Mouse (Mus musculus): Measurements from ENCODE around the gene Doc2a. TPM values are rescaled to one million over a fixed set of nuclear protein-coding genes. Genes with fewer than 3 reads are reported as not detected.

Gene Doc2a
- polyA plus RNA-seq, 1 experiment from 2014 or later = 0.33 TPM

Other genes with a start within 250 kb of the Doc2a start
- gene Nupr1, start 216.6 kb upstream of the Doc2a start, polyA plus RNA-seq (2014; fragmentation: Nextera tagmentation; extraction: Ambion mirVana) = 9.7 and 10.7 TPM in 2 replicates
- 49.5 and 61.3 TPM in 2 replicates for gene Sgf29, start 198.1 kb upstream of the Doc2a start, polyA plus RNA-seq (2014; fragmentation: Nextera tagmentation; extraction: Ambion mirVana)
- gene Sult1a1, start 171.0 kb upstream of the Doc2a start, polyA plus RNA-seq (2014; fragmentation: Nextera tagmentation; extraction: Ambion mirVana) = 1.4 and 2.6 TPM in 2 replicates
- 123 and 126 TPM in 2 replicates for gene Bola2, start 152.0 kb upstream of the Doc2a start, polyA plus RNA-seq (2014; fragmentation: Nextera tagmentation; extraction: Ambion mirVana)
- 8.9 and 9.7 TPM in 2 replicates for gene Slx1b, start 151.6 kb upstream of the Doc2a start, polyA plus RNA-seq (2014; fragmentation: Nextera tagmentation; extraction: Ambion mirVana)
- 29.2 and 29.3 TPM in 2 replicates for gene Coro1a, start 139.6 kb upstream of the Doc2a start, polyA plus RNA-seq (2014; fragmentation: Nextera tagmentation; extraction: Ambion mirVana)
- 111 and 117 TPM in 2 replicates for gene Mapk3, start 87.8 kb upstream of the Doc2a start, polyA plus RNA-seq (2014; fragmentation: Nextera tagmentation; extraction: Ambion mirVana)
- gene Gdpd3, start 81.1 kb upstream of the Doc2a start, polyA plus RNA-seq (2014; fragmentation: Nextera tagmentation; extraction: Ambion mirVana) = 3.3 and 3.4 TPM in 2 replicates
- gene Ypel3, start 70.5 kb upstream of the Doc2a start, polyA plus RNA-seq (2014; fragmentation: Nextera tagmentation; extraction: Ambion mirVana) = 87.8 and 91.2 TPM in 2 replicates
- gene Tbx6, start 65.9 kb upstream of the Doc2a start, polyA plus RNA-seq (2014; fragmentation: Nextera tagmentation; extraction: Ambion mirVana) = 0.28 TPM in 1 of 2 replicates, not detected in the other
- 278 and 300 TPM in 2 replicates for gene Ppp4c, start 54.9 kb upstream of the Doc2a start, polyA plus RNA-seq (2014; fragmentation: Nextera tagmentation; extraction: Ambion mirVana)
- 0.17 and 0.88 TPM in 2 replicates for gene Fam57b, start 49.7 kb upstream of the Doc2a start, polyA plus RNA-seq (2014; fragmentation: Nextera tagmentation; extraction: Ambion mirVana)
- not detected in 2 replicates for gene 4930451I11Rik, start 15.8 kb upstream of the Doc2a start, polyA plus RNA-seq (2014; fragmentation: Nextera tagmentation; extraction: Ambion mirVana)
- 19.9 and 26.7 TPM in 2 replicates for gene Hirip3, start 14.6 kb downstream of the Doc2a start, polyA plus RNA-seq (2014; fragmentation: Nextera tagmentation; extraction: Ambion mirVana)
- gene Ino80e, start 15.0 kb downstream of the Doc2a start, polyA plus RNA-seq (2014; fragmentation: Nextera tagmentation; extraction: Ambion mirVana) = 92.9 and 99.7 TPM in 2 replicates
- 34.8 and 40.1 TPM in 2 replicates for gene Taok2, start 37.3 kb downstream of the Doc2a start, polyA plus RNA-seq (2014; fragmentation: Nextera tagmentation; extraction: Ambion mirVana)
- 26.7 and 31.5 TPM in 2 replicates for gene Tmem219, start 75.5 kb downstream of the Doc2a start, polyA plus RNA-seq (2014; fragmentation: Nextera tagmentation; extraction: Ambion mirVana)
- gene Kctd13, start 81.5 kb downstream of the Doc2a start, polyA plus RNA-seq (2014; fragmentation: Nextera tagmentation; extraction: Ambion mirVana) = 12.1 and 15.7 TPM in 2 replicates
- gene Asphd1, start 102.2 kb downstream of the Doc2a start, polyA plus RNA-seq (2014; fragmentation: Nextera tagmentation; extraction: Ambion mirVana) = 0.39 TPM in 1 of 2 replicates, not detected in the other
- 0.68 and 1.1 TPM in 2 replicates for gene Sez6l2, start 103.1 kb downstream of the Doc2a start, polyA plus RNA-seq (2014; fragmentation: Nextera tagmentation; extraction: Ambion mirVana)
- 86.1 and 92.8 TPM in 2 replicates for gene Cdipt, start 128.5 kb downstream of the Doc2a start, polyA plus RNA-seq (2014; fragmentation: Nextera tagmentation; extraction: Ambion mirVana)
- 1.5 TPM in 2 replicates for gene Cdiptos, start 128.7 kb downstream of the Doc2a start, polyA plus RNA-seq (2014; fragmentation: Nextera tagmentation; extraction: Ambion mirVana)
- 7.7 and 8.0 TPM in 2 replicates for gene Mvp, start 167.2 kb downstream of the Doc2a start, polyA plus RNA-seq (2014; fragmentation: Nextera tagmentation; extraction: Ambion mirVana)
- gene Pagr1b, start 169.1 kb downstream of the Doc2a start, polyA plus RNA-seq (2014; fragmentation: Nextera tagmentation; extraction: Ambion mirVana) = 0.85 TPM in 1 of 2 replicates, not detected in the other
- gene Pagr1a, start 169.9 kb downstream of the Doc2a start, polyA plus RNA-seq (2014; fragmentation: Nextera tagmentation; extraction: Ambion mirVana) = 21.9 and 44.5 TPM in 2 replicates
- gene Gm42742, start 173.7 kb downstream of the Doc2a start, polyA plus RNA-seq (2014; fragmentation: Nextera tagmentation; extraction: Ambion mirVana) = 37.4 and 54.0 TPM in 2 replicates
- 4.7 and 5.9 TPM in 2 replicates for gene Prrt2, start 173.8 kb downstream of the Doc2a start, polyA plus RNA-seq (2014; fragmentation: Nextera tagmentation; extraction: Ambion mirVana)
- gene Maz, start 179.6 kb downstream of the Doc2a start, polyA plus RNA-seq (2014; fragmentation: Nextera tagmentation; extraction: Ambion mirVana) = 74.3 and 90.8 TPM in 2 replicates
- gene Kif22, start 195.1 kb downstream of the Doc2a start, polyA plus RNA-seq (2014; fragmentation: Nextera tagmentation; extraction: Ambion mirVana) = 168 and 180 TPM in 2 replicates
- gene Zg16, start 239.9 kb downstream of the Doc2a start, polyA plus RNA-seq (2014; fragmentation: Nextera tagmentation; extraction: Ambion mirVana) = not detected in 2 replicates
- 6.3 and 6.5 TPM in 2 replicates for gene AI467606, start 243.9 kb downstream of the Doc2a start, polyA plus RNA-seq (2014; fragmentation: Nextera tagmentation; extraction: Ambion mirVana)

Data from lung, embryonic 14.5 days (tissue).